Mouse (Mus musculus): ENCODE measurements around the gene Sdk1. TPM values are rescaled to one million over a fixed set of nuclear protein-coding genes. Genes with fewer than 3 reads are reported as not detected.

Gene Sdk1
- polyA plus RNA-seq, 1 experiment from 2014 or later, result 1.3 TPM

DNA sequence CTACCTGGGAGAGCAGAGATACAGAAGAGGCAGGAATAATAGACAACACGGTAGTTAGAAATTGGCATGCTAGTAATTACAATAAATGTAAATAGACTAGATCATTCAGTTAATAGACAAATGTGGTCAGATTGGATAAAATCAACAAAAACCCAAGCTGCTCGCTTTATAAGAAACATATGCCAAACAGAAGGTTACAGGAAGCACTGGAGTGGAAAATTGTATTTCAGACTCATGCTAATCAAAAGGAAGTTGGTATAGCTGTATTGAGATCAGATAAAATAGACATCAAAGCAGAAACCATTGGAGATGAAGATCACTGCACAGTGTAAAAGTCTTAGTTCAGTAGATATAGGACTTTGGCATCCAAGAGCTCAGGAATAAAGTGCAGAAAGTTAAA, 63.4 kb downstream of the Sdk1 start:
- WGBS, result 83% methylated on average over 2 of the region's 2 CpGs
- no peaks in the 10 kb centered on the region for H3K27me3 ChIP-seq (ENCODE audit: control insufficient read depth, insufficient read depth, low read length)
- H3K27ac ChIP-seq (ENCODE audit: low read length), result no peak overlapping the region
- H3K9ac ChIP-seq (ENCODE audit: low read length), result no peak overlapping the region
- peaks cover 13% of the 10 kb centered on the region for H3K4me1 ChIP-seq (ENCODE audit: control insufficient read depth, insufficient read depth, low read length)
- H3K4me2 ChIP-seq (ENCODE audit: low read depth, low read length), result no peak overlapping the region
- H3K4me3 ChIP-seq (ENCODE audit: low read length), result no peak overlapping the region
- no peaks in the 10 kb centered on the region for H3K36me3 ChIP-seq (ENCODE audit: control insufficient read depth, insufficient read depth)
- no peaks in the 10 kb centered on the region for H3K9me3 ChIP-seq (replicated peaks; ENCODE audit: control insufficient read depth, low read length)
- no peak for ATAC-seq (replicated peaks; ENCODE audit: extremely low read depth, insufficient read depth, low FRiP score)

DNA sequence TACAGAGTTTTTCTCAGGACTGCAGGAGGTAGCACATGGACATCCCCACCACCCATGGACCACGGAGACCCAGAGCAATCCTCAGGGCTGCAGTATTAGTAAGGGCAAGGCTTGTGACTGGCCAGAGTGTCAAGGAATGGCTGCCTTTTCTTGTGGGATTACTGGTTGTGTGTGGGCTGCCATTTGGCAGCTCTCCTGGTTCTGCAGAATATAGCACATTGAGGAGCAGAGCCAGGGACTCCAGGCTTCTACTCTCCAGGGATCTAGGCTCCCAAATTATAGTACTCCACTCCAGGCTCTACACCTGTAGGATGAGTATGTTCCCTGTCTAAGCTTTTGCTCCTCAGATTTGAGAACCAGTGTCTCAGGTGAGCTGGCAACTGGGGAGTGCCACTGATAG, 69.4 kb downstream of the Sdk1 start:
- no peaks in the 10 kb centered on the region for H3K9me3 ChIP-seq (replicated peaks; ENCODE audit: control insufficient read depth, low read length)

GRCm38 (mm10) chr5:141311801-141312200, 70.5 kb downstream of the Sdk1 start:
- Histone ChIP-seq H3K9me3 (replicated peaks; ENCODE audit: control insufficient read depth, low read length) (no peaks in the 10 kb centered on the region), H3K36me3 (ENCODE audit: control insufficient read depth, insufficient read depth) (no peaks in the 10 kb centered on the region), H3K27me3 (ENCODE audit: control insufficient read depth, insufficient read depth, low read length) (no peaks in the 10 kb centered on the region), H3K4me2 (ENCODE audit: low read depth, low read length) (no peak overlapping the region), H3K4me1 (ENCODE audit: control insufficient read depth, insufficient read depth, low read length) (peaks cover 14% of the 10 kb centered on the region; the same call in 1 of the 2 replicates), H3K9ac (ENCODE audit: low read length) (no peak overlapping the region), H3K4me3 (ENCODE audit: low read length) (no peak overlapping the region), H3K27ac (ENCODE audit: low read length) (no peak overlapping the region)
- 69% methylated on average over 2 of the region's 2 CpGs for WGBS
- ATAC-seq (replicated peaks; ENCODE audit: extremely low read depth, insufficient read depth, low FRiP score), result no peak

More for the DNA sequence above, 69.4 kb downstream of the Sdk1 start:
- no peak overlapping the region for H3K4me2 ChIP-seq (ENCODE audit: low read depth, low read length)
- no peak overlapping the region for H3K27ac ChIP-seq (ENCODE audit: low read length)
- no peak for ATAC-seq (replicated peaks; ENCODE audit: extremely low read depth, insufficient read depth, low FRiP score)
- H3K36me3 ChIP-seq (ENCODE audit: control insufficient read depth, insufficient read depth), result no peaks in the 10 kb centered on the region
- WGBS, result 67% methylated on average over 1 of the region's 1 CpGs
- H3K4me3 ChIP-seq (ENCODE audit: low read length), result no peak overlapping the region
- H3K9ac ChIP-seq (ENCODE audit: low read length), result no peak overlapping the region
- H3K27me3 ChIP-seq (ENCODE audit: control insufficient read depth, insufficient read depth, low read length), result no peaks in the 10 kb centered on the region
- peaks cover 14% of the 10 kb centered on the region; the same call in 1 of the 2 replicates for H3K4me1 ChIP-seq (ENCODE audit: control insufficient read depth, insufficient read depth, low read length)

DNA sequence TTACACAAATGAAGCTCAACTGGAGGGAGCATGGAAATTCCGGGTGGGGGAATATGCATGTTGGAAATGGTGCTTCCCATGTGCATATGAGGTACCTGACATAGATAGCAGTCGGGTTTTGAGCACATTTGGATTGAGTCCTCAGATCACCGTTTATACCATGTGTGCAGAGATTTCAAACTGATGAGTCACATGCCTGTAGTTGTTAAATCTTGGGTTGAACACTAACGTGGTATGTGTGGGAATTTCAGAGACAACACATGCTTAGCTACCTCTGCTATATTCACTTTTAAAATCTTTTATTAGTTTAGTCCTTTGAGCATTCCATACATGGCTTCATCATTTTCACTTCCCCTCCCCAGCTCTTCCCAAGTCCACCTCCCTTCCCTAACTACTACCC, 71.0 kb downstream of the Sdk1 start:
- WGBS, result 73% methylated on average over 4 of the region's 4 CpGs
- Histone ChIP-seq H3K4me1 (ENCODE audit: control insufficient read depth, insufficient read depth, low read length) (peaks cover 14% of the 10 kb centered on the region; the same call in 1 of the 2 replicates), H3K9me3 (replicated peaks; ENCODE audit: control insufficient read depth, low read length) (no peaks in the 10 kb centered on the region), H3K27me3 (ENCODE audit: control insufficient read depth, insufficient read depth, low read length) (no peaks in the 10 kb centered on the region), H3K4me3 (ENCODE audit: low read length) (no peak overlapping the region), H3K9ac (ENCODE audit: low read length) (no peak overlapping the region), H3K27ac (ENCODE audit: low read length) (no peak overlapping the region), H3K36me3 (ENCODE audit: control insufficient read depth, insufficient read depth) (no peaks in the 10 kb centered on the region), H3K4me2 (ENCODE audit: low read depth, low read length) (no peak overlapping the region)
- ATAC-seq (replicated peaks; ENCODE audit: extremely low read depth, insufficient read depth, low FRiP score), result no peak

DNA sequence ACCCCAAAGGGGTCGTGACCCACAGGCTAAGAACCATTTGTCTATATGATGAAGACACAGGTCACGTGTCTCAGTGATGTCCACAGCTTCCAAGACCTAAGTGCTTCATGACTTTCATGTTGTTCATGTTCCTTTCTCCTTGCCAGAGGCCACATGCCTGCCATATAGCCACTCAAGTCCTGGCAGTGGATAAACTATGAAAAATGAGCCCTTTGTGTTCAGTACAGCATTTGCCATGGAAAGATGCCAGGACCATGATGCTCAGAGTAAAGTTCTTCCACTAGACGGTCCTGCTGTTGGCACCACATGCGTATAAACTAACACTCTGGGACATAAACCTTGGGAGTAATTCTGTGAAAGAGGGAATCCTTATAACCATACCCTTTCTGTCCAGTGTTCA, 75.8 kb downstream of the Sdk1 start:
- H3K4me1 ChIP-seq (ENCODE audit: control insufficient read depth, insufficient read depth, low read length), result peaks cover 8% of the 10 kb centered on the region; the same call in 1 of the 2 replicates
- no peak overlapping the region for H3K4me2 ChIP-seq (ENCODE audit: low read depth, low read length)
- H3K9me3 ChIP-seq (replicated peaks; ENCODE audit: control insufficient read depth, low read length), result no peaks in the 10 kb centered on the region
- H3K36me3 ChIP-seq (ENCODE audit: control insufficient read depth, insufficient read depth), result no peaks in the 10 kb centered on the region
- H3K27ac ChIP-seq (ENCODE audit: low read length), result no peak overlapping the region
- no peak overlapping the region for H3K4me3 ChIP-seq (ENCODE audit: low read length)
- H3K27me3 ChIP-seq (ENCODE audit: control insufficient read depth, insufficient read depth, low read length), result no peaks in the 10 kb centered on the region
- no peak for ATAC-seq (replicated peaks; ENCODE audit: extremely low read depth, insufficient read depth, low FRiP score)
- H3K9ac ChIP-seq (ENCODE audit: low read length), result no peak overlapping the region
- 63% methylated on average over 4 of the region's 4 CpGs for WGBS

GRCm38 (mm10) chr5:141324910-141325309, 83.6 kb downstream of the Sdk1 start:
- no peak overlapping the region for H3K27ac ChIP-seq (ENCODE audit: low read length)
- no peak for ATAC-seq (replicated peaks; ENCODE audit: extremely low read depth, insufficient read depth, low FRiP score)
- no peak overlapping the region for H3K9ac ChIP-seq (ENCODE audit: low read length)
- no peak overlapping the region for H3K4me3 ChIP-seq (ENCODE audit: low read length)
- 64% methylated on average over 4 of the region's 4 CpGs for WGBS
- H3K9me3 ChIP-seq (replicated peaks; ENCODE audit: control insufficient read depth, low read length), result no peaks in the 10 kb centered on the region
- H3K36me3 ChIP-seq (ENCODE audit: control insufficient read depth, insufficient read depth), result no peaks in the 10 kb centered on the region
- H3K4me2 ChIP-seq (ENCODE audit: low read depth, low read length), result no peak overlapping the region
- no peaks in the 10 kb centered on the region for H3K27me3 ChIP-seq (ENCODE audit: control insufficient read depth, insufficient read depth, low read length)
- H3K4me1 ChIP-seq (ENCODE audit: control insufficient read depth, insufficient read depth, low read length), result no peaks in the 10 kb centered on the region

DNA sequence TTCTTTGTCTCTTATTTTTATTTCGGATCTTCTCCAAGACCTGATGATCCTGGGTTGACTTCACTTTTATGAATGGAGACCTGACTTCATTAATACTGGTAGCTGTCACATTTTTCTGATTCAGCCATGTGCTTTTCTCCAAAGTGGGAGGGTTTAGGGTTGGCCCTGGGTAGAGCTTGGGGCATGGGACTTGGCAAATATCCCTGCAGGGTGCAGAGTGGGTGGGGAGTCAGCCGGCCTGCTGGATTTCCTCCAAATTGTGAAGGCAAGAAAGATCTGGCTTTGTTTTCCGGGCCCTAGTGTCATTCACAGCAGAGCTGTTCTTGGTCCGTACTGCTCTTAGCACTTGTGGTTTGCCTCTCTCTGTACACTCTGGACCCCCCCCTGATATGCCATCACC, 103.1 kb downstream of the Sdk1 start:
- 38% methylated on average over 4 of the region's 4 CpGs for WGBS
- no peaks in the 10 kb centered on the region for H3K36me3 ChIP-seq (ENCODE audit: control insufficient read depth, insufficient read depth)
- H3K4me2 ChIP-seq (ENCODE audit: low read depth, low read length), result no peak overlapping the region
- H3K27ac ChIP-seq (ENCODE audit: low read length), result no peak overlapping the region
- peak; percentile 63; the same call in 1 of the 2 replicates for ATAC-seq (replicated peaks; ENCODE audit: extremely low read depth, insufficient read depth, low FRiP score)
- peaks cover 13% of the 10 kb centered on the region for H3K4me1 ChIP-seq (ENCODE audit: control insufficient read depth, insufficient read depth, low read length)
- H3K9ac ChIP-seq (ENCODE audit: low read length), result no peak overlapping the region
- no peak overlapping the region for H3K4me3 ChIP-seq (ENCODE audit: low read length)
- H3K9me3 ChIP-seq (replicated peaks; ENCODE audit: control insufficient read depth, low read length), result no peaks in the 10 kb centered on the region
- no peaks in the 10 kb centered on the region for H3K27me3 ChIP-seq (ENCODE audit: control insufficient read depth, insufficient read depth, low read length)

DNA sequence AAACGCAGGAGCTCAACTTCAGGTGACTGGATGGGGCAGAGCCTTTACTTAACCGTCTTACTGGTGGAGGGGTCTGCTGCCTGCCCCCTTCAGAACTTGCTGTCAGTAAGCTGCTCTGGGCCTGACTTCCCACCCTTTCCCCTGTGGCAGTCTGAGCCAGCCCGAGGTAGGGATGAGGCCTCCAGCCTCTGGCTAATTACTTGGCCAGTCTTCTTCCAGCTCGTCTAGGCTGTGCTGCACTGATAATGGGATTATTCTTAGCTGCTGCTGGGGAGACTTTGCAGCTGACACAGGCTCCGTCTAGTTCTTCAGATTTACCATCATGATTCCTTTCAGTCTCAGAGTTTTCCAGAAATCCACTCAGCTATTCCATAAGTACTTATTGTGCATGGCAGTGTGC, 104.2 kb downstream of the Sdk1 start:
- WGBS, result 42% methylated on average over 5 of the region's 5 CpGs
- Histone ChIP-seq H3K4me1 (ENCODE audit: control insufficient read depth, insufficient read depth, low read length) (peaks cover 13% of the 10 kb centered on the region), H3K36me3 (ENCODE audit: control insufficient read depth, insufficient read depth) (no peaks in the 10 kb centered on the region), H3K4me2 (ENCODE audit: low read depth, low read length) (no peak overlapping the region), H3K27ac (ENCODE audit: low read length) (no peak overlapping the region), H3K9ac (ENCODE audit: low read length) (no peak overlapping the region), H3K4me3 (ENCODE audit: low read length) (no peak overlapping the region), H3K27me3 (ENCODE audit: control insufficient read depth, insufficient read depth, low read length) (no peaks in the 10 kb centered on the region), H3K9me3 (replicated peaks; ENCODE audit: control insufficient read depth, low read length) (no peaks in the 10 kb centered on the region)
- ATAC-seq (replicated peaks; ENCODE audit: extremely low read depth, insufficient read depth, low FRiP score), result no peak

GRCm38 (mm10) chr5:141362676-141363075, 121.4 kb downstream of the Sdk1 start:
- H3K4me2 ChIP-seq (ENCODE audit: low read depth, low read length), result no peak overlapping the region
- ATAC-seq (replicated peaks; ENCODE audit: extremely low read depth, insufficient read depth, low FRiP score), result no peak
- no peaks in the 10 kb centered on the region for H3K9me3 ChIP-seq (replicated peaks; ENCODE audit: control insufficient read depth, low read length)
- no peak overlapping the region for H3K27ac ChIP-seq (ENCODE audit: low read length)
- H3K4me1 ChIP-seq (ENCODE audit: control insufficient read depth, insufficient read depth, low read length), result peaks cover 3% of the 10 kb centered on the region; the same call in 1 of the 2 replicates
- no peaks in the 10 kb centered on the region for H3K27me3 ChIP-seq (ENCODE audit: control insufficient read depth, insufficient read depth, low read length)
- no peak overlapping the region for H3K9ac ChIP-seq (ENCODE audit: low read length)
- H3K4me3 ChIP-seq (ENCODE audit: low read length), result no peak overlapping the region
- 74% methylated on average over 2 of the region's 2 CpGs for WGBS
- no peaks in the 10 kb centered on the region for H3K36me3 ChIP-seq (ENCODE audit: control insufficient read depth, insufficient read depth)

All from heart, embryonic 16.5 days (tissue).